Mouse (Mus musculus) lung, postnatal 10 days (tissue): ENCODE data around the gene Bcl2l13.

Source experiments
- DNase-seq: peaks from one replicate; pipeline ENCODE4 v3.0.0; 2021

Bcl2l13 gene

GRCm38 (mm10) chr6:120932597-120932996 lies 96.6 kb downstream of the Bcl2l13 start:
- DNase-seq = no peak

GRCm38 (mm10) chr6:120933670-120934069 lies 97.7 kb downstream of the Bcl2l13 start:
- DNase-seq = no peak

- DNase-seq = no peak
Observed at GRCm38 (mm10) chr6:120934176-120934575, 98.2 kb downstream of the Bcl2l13 start.

- no peak for DNase-seq
Observed at GRCm38 (mm10) chr6:120937104-120937617, 101.1 kb downstream of the Bcl2l13 start.

- no peak for DNase-seq
Observed at GRCm38 (mm10) chr6:120937999-120938608, 102.1 kb downstream of the Bcl2l13 start.

- no peak for DNase-seq
Observed at GRCm38 (mm10) chr6:120938763-120939450, 102.9 kb downstream of the Bcl2l13 start.

GRCm38 (mm10) chr6:120939783-120940182 lies 103.8 kb downstream of the Bcl2l13 start:
- DNase-seq = no peak

- no peak for DNase-seq
Observed at GRCm38 (mm10) chr6:120940446-120941083, 104.6 kb downstream of the Bcl2l13 start.

- DNase-seq = no peak
Observed at GRCm38 (mm10) chr6:120941084-120941481, 105.1 kb downstream of the Bcl2l13 start.

GRCm38 (mm10) chr6:120941575-120941974 lies 105.6 kb downstream of the Bcl2l13 start:
- DNase-seq = no peak
